ENCODE assay signal across 16 mouse cellular contexts in the genomic region with DNA sequence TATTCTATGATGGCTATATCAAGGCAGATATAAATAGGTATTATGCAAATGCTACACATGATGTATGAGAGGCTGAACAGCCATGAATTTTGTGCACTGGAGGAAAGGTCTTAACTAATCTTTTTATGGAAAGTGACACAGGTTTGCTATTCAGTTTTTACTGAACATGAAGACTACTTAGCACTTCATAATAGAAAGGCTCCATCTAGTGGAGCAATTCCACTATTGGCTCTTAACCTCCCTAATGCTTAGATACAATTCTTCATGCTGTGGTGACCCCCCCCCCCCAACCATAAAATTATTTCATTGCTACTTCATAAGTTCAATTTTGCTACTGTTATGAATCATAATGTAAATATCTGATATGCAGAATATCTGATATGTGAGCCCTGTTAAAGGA. TPM values are rescaled to one million over a fixed set of nuclear protein-coding genes. Genes with fewer than 3 reads are reported as not detected.
DNase-seq lines count a peak whose midpoint lies in the region; ATAC-seq and TF ChIP-seq lines count a peak whose summit lies in the region.
"Had no signal": no experiment of that assay in that cellular context is flagged by ENCODE, and none has a peak within 500 bp of the region (broad histone marks: within the 10 kb centered on the region; RNA-seq: fewer than 3 reads in every experiment).

No protein-coding gene starts in this region.

- no peak for TF ChIP-seq POLR2A in MEL (IDR thresholded peaks at IDR 0.05; ENCODE audit: control insufficient read depth in 1 of 2, insufficient read depth in 1 of 2, low read depth in 1 of 2, low read length in 2 of 2, poor library complexity in 1 of 2)

- no peak for TF ChIP-seq EP300 in heart, postnatal 0 days (IDR thresholded peaks at IDR 0.05; ENCODE audit: low read depth)
- TF ChIP-seq EP300 in liver, postnatal 0 days (IDR thresholded peaks at IDR 0.05; ENCODE audit: low read depth) = no peak
- no peak for TF ChIP-seq EP300 in MEL (IDR thresholded peaks at IDR 0.05; ENCODE audit: low read depth in 1 of 2, low read length in 2 of 2)

- no peaks in the 10 kb centered on the region for H3K4me1 ChIP-seq in heart, postnatal 0 days (ENCODE audit: control insufficient read depth, insufficient read depth)
- H3K4me1 ChIP-seq in heart, embryonic 11.5 days (ENCODE audit: control insufficient read depth, insufficient read depth, low read length) = no peaks in the 10 kb centered on the region
- no peaks in the 10 kb centered on the region for H3K4me1 ChIP-seq in liver, postnatal 0 days (ENCODE audit: insufficient read depth)
- no peaks in the 10 kb centered on the region for H3K4me1 ChIP-seq in MEL (ENCODE audit: control insufficient read depth in 1 of 2, insufficient read depth in 2 of 2, low read length in 2 of 2)
- H3K4me1 ChIP-seq: midbrain, embryonic 12.5 days had no signal

- DNase-seq in heart, postnatal 0 days (ENCODE audit: low spot score) = no peak
- DNase-seq in liver, postnatal 0 days = no peak
- DNase-seq in liver = no peak
- DNase-seq in MEL (ENCODE audit: low read depth, low spot score) = peak; percentile 17
- DNase-seq in right cerebral cortex, postnatal 10 days (ENCODE audit: low spot score in 2 of 2) = no peak
- DNase-seq in right cerebral cortex, adult 18-20 months = no peak
- DNase-seq: cerebellum, adult 9-11 months; heart, postnatal 36 days; left cerebral cortex, postnatal 4 days had no signal

- H3K4me2 ChIP-seq in heart, postnatal 0 days (ENCODE audit: low read depth, low read length) = no peak overlapping the region
- H3K4me2 ChIP-seq in heart, embryonic 11.5 days = no peak overlapping the region
- no peak overlapping the region for H3K4me2 ChIP-seq in liver, postnatal 0 days (ENCODE audit: low read depth, low read length)
- H3K4me2 ChIP-seq: midbrain, embryonic 12.5 days had no signal

- no peaks in the 10 kb centered on the region for H3K27me3 ChIP-seq in heart, postnatal 0 days (ENCODE audit: control insufficient read depth, insufficient read depth, low read length)
- no peaks in the 10 kb centered on the region for H3K27me3 ChIP-seq in heart, embryonic 11.5 days (ENCODE audit: control insufficient read depth, insufficient read depth, low read length)
- no peaks in the 10 kb centered on the region for H3K27me3 ChIP-seq in liver, postnatal 0 days (ENCODE audit: insufficient read depth, low read length)
- no peaks in the 10 kb centered on the region; a peak in 1 of 4 replicates for H3K27me3 ChIP-seq in MEL (ENCODE audit: control insufficient read depth in 1 of 2, insufficient read depth in 2 of 2, low read length in 2 of 2)
- H3K27me3 ChIP-seq: midbrain, embryonic 12.5 days had no signal

- H3K9ac ChIP-seq in heart, postnatal 0 days (replicated peaks; ENCODE audit: low read depth, low read length) = no peak overlapping the region
- H3K9ac ChIP-seq in heart, embryonic 11.5 days (ENCODE audit: low read depth, low read length) = no peak overlapping the region
- no peak overlapping the region for H3K9ac ChIP-seq in liver, postnatal 0 days (replicated peaks)
- no peak overlapping the region for H3K9ac ChIP-seq in MEL (ENCODE audit: control insufficient read depth, low read depth, low read length, poor library complexity, severe bottlenecking)
- H3K9ac ChIP-seq: midbrain, embryonic 12.5 days had no signal

- no peaks in the 10 kb centered on the region for H3K79me2 ChIP-seq in MEL (ENCODE audit: control insufficient read depth, insufficient read depth, low read length, poor library complexity)

- H3K9me3 ChIP-seq in heart, postnatal 0 days (replicated peaks; ENCODE audit: control insufficient read depth, low read length) = no peaks in the 10 kb centered on the region
- H3K9me3 ChIP-seq in heart, embryonic 11.5 days (replicated peaks; ENCODE audit: control insufficient read depth, low read length) = no peaks in the 10 kb centered on the region
- no peaks in the 10 kb centered on the region for H3K9me3 ChIP-seq in liver, postnatal 0 days (ENCODE audit: low read length)
- H3K9me3 ChIP-seq in MEL (replicated peaks; ENCODE audit: insufficient read depth, low read length) = no peaks in the 10 kb centered on the region
- H3K9me3 ChIP-seq: midbrain, embryonic 12.5 days had no signal

- no peak overlapping the region for H3K27ac ChIP-seq in heart, postnatal 0 days (ENCODE audit: low read depth)
- H3K27ac ChIP-seq in heart, embryonic 11.5 days (ENCODE audit: low read depth, low read length) = no peak overlapping the region
- no peak overlapping the region for H3K27ac ChIP-seq in liver, postnatal 0 days (ENCODE audit: low read depth)
- H3K27ac ChIP-seq in MEL (ENCODE audit: control insufficient read depth, low read depth, low read length) = no peak overlapping the region
- H3K27ac ChIP-seq: midbrain, embryonic 12.5 days had no signal

- H3K36me3 ChIP-seq in heart, postnatal 0 days (replicated peaks; ENCODE audit: control insufficient read depth, insufficient read depth, low read length) = 0 out of 2 replicates have a peak, but pooled peaks cover 7% of the 10 kb centered on the region
- no peaks in the 10 kb centered on the region; the same call in 1 of the 2 replicates for H3K36me3 ChIP-seq in heart, embryonic 11.5 days (ENCODE audit: control insufficient read depth, insufficient read depth, low read length)
- H3K36me3 ChIP-seq in liver, postnatal 0 days (replicated peaks; ENCODE audit: insufficient read depth, low read length) = peaks cover under 1% of the 10 kb centered on the region; the same call in 1 of the 2 replicates
- no peaks in the 10 kb centered on the region for H3K36me3 ChIP-seq in MEL (ENCODE audit: control insufficient read depth in 1 of 2, insufficient read depth in 2 of 2, low read length in 2 of 2)

- ATAC-seq in heart, postnatal 0 days (ENCODE audit: insufficient read depth, low read depth) = no peak
- no peak for ATAC-seq in heart, embryonic 11.5 days (replicated peaks; ENCODE audit: insufficient number of reproducible peaks, low FRiP score, low TSS enrichment)
- no peak for ATAC-seq in liver, postnatal 0 days
- 0 out of 2 replicates have a peak, but pooled peaks have one; percentile 30 for ATAC-seq in common myeloid progenitor, adult 5-6 weeks (replicated peaks; ENCODE audit: low read depth, poor library complexity, severe bottlenecking)
- ATAC-seq: activated CD4-positive, CD25-positive, alpha-beta regulatory T cell, adult 4 months; intestine, embryonic 16.5 days had no signal

- H3K4me3 ChIP-seq in heart, postnatal 0 days (ENCODE audit: low read depth, low read length) = no peak overlapping the region
- H3K4me3 ChIP-seq in heart, embryonic 11.5 days (ENCODE audit: low read depth, low read length) = no peak overlapping the region
- no peak overlapping the region for H3K4me3 ChIP-seq in liver, postnatal 0 days (ENCODE audit: low read depth, low read length)
- no peak overlapping the region for H3K4me3 ChIP-seq in MEL (ENCODE audit: control insufficient read depth in 1 of 2, insufficient read depth in 1 of 2, low read depth in 2 of 2, low read length in 2 of 2)
- H3K4me3 ChIP-seq: midbrain, embryonic 12.5 days had no signal

- TF ChIP-seq RAD21 in MEL (IDR thresholded peaks at IDR 0.05; ENCODE audit: low read depth, low read length) = peak; percentile 48

- peak; percentile 11; the same call in 1 of the 2 replicates for TF ChIP-seq CTCF in heart, postnatal 0 days (IDR thresholded peaks at IDR 0.05; ENCODE audit: low read depth)
- peak; percentile 34 for TF ChIP-seq CTCF in liver, postnatal 0 days (IDR thresholded peaks at IDR 0.05; ENCODE audit: low read depth)
- TF ChIP-seq CTCF in MEL (IDR thresholded peaks at IDR 0.05 in 2 of 3, conservative IDR thresholded peaks at IDR 0.05 in 1 of 3; ENCODE audit: control insufficient read depth in 1 of 3, insufficient read depth in 1 of 3, low read depth in 2 of 3, low read length in 3 of 3, poor library complexity in 1 of 3, severe bottlenecking in 1 of 3) = peak in 1 of 3 experiments; percentile 51; a peak in 2 of 6 replicates

TF ChIP-seq in MEL, 35 proteins besides CTCF, POLR2A, EP300 and RAD21:
- TF ChIP-seq UBTF (IDR thresholded peaks at IDR 0.05; ENCODE audit: borderline replicate concordance, insufficient read depth, low read depth, low read length) (no peak), SMC3 (IDR thresholded peaks at IDR 0.05; ENCODE audit: low read depth, low read length) (peak; percentile 57), NELFE (IDR thresholded peaks at IDR 0.05; ENCODE audit: low read depth, low read length) (no peak)

RNA-seq across cellular contexts. Expression of gene Gm16485, which starts 29.6 kb away (rescaled TPM):
- total RNA-seq in heart, postnatal 0 days (2014; rRNA removed; ENCODE audit: low replicate concordance) = 0.15 TPM in 1 of 2 replicates, not detected in the other
- polyA plus RNA-seq in heart, postnatal 0 days (2015; fragmentation: Nextera tagmentation; extraction: Ambion mirVana) = not detected in 2 replicates
- polyA plus RNA-seq in heart, embryonic 11.5 days (2014; fragmentation: Nextera tagmentation; extraction: Ambion mirVana) = not detected in 2 replicates
- not detected in 2 replicates for polyA plus RNA-seq in liver, postnatal 0 days (2015; fragmentation: Nextera tagmentation; extraction: Ambion mirVana)
- total RNA-seq in MEL (2012; rRNA removed) = not detected in 2 replicates
- not detected for polyA plus RNA-seq in MEL (2012; ENCODE audit: insufficient read depth in 1 of 2, insufficient read length in 2 of 2, low read depth in 1 of 2, low replicate concordance in 2 of 2, missing spikeins in 1 of 2)
- not detected in 2 replicates for total RNA-seq in common myeloid progenitor, adult 5-6 weeks (2017)
- total RNA-seq: ES-E14; heart, adult 8-10 months; heart, postnatal 36 days had no signal
